Mouse (Mus musculus) ES-CJ7 (cell line): ENCODE results near the gene Rtf1.

Source experiments
- DNase-seq: peaks from one replicate; pipeline ENCODE4 v3.0.0; 2011; ENCODE audit warnings: low read depth, low spot score

Gene Rtf1

DNA sequence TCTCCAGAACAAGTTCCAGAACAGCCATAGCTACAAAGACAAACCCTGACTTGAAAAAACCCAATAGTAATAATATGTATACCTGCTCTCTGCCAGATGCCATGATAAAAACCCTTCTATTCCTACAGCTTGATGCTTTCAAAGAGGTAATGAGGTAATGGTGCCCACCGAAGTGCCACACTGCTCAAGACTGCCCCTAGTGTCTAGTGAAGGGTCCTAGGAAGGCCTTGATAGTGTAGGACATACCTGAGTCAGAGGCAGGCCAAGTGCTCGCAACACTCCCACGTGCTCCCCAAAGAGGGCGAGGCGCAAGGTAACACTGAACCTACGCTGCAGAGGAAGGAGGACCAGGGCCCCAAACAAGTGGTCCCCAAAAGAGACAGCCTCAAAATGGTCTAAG, 92.4 kb downstream of the Rtf1 start:
- peak; percentile 73 for DNase-seq
